ENCODE assay signal across 11 mouse cellular contexts in the genomic region with DNA sequence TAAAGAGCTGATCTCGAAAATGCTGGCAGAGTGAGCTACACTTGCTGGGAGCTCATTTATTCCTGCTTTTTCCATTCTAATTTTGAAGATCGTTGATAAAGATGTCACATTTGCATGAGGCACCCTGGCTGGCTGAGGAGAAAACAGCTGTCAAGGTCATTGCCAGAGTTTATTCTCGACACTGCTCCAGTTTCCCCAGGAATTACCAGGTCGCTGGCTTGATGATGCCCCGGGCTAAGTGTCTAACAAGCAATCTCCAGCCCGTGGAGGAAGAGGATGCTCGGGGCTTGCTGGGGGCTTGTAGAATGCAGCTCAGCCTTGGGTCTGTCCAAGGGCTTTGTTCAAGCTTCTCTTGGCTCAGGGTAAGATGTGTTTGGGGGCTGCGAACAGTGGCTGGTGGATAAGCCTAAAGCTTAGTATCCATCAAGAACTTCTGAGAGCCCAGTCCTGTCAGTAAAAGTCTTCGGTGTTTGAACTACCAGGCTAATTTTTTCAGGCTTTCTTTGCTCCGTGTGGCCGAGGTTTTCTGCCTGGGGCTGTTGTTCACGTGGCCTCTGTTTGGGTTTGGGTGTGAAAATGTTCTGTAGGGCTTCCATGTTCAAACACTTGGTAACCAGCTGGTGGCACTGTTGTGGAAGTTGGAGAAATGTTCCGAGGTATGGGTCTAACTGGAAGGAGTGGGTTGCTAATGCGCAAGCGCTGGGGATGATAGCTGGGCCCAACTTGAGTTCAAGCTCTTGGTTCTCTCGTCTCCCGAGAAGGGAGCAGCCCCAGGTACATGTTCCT. TPM values are rescaled to one million over a fixed set of nuclear protein-coding genes. Genes with fewer than 3 reads are reported as not detected.
DNase-seq lines count a peak whose midpoint lies in the region; ATAC-seq and TF ChIP-seq lines count a peak whose summit lies in the region.
"Had no signal": no experiment of that assay in that cellular context is flagged by ENCODE, and none has a peak within 500 bp of the region (broad histone marks: within the 10 kb centered on the region; RNA-seq: fewer than 3 reads in every experiment).

No protein-coding gene starts in this region.

- peak overlapping the region; percentile 2; the same call in 1 of the 2 replicates for H3K9ac ChIP-seq in heart, embryonic 13.5 days
- H3K9ac ChIP-seq in liver, postnatal 0 days (replicated peaks), result no peak overlapping the region
- H3K9ac ChIP-seq in hindbrain, postnatal 0 days (replicated peaks; ENCODE audit: low read length), result no peak overlapping the region
- H3K9ac ChIP-seq: limb, embryonic 13.5 days had no signal

- no peak overlapping the region for H3K4me3 ChIP-seq in heart, embryonic 13.5 days
- no peak overlapping the region for H3K4me3 ChIP-seq in liver, postnatal 0 days (ENCODE audit: low read depth, low read length)
- no peak overlapping the region for H3K4me3 ChIP-seq in hindbrain, postnatal 0 days (ENCODE audit: low read length)
- H3K4me3 ChIP-seq: embryonic facial prominence, embryonic 10.5 days; limb, embryonic 13.5 days had no signal

- no peaks in the 10 kb centered on the region for H3K27me3 ChIP-seq in heart, embryonic 13.5 days (replicated peaks)
- H3K27me3 ChIP-seq in liver, postnatal 0 days (ENCODE audit: insufficient read depth, low read length), result no peaks in the 10 kb centered on the region
- H3K27me3 ChIP-seq in hindbrain, postnatal 0 days (ENCODE audit: insufficient read depth, low read length), result no peaks in the 10 kb centered on the region
- H3K27me3 ChIP-seq: limb, embryonic 13.5 days had no signal

- H3K36me3 ChIP-seq in heart, embryonic 13.5 days, result no peaks in the 10 kb centered on the region
- no peaks in the 10 kb centered on the region for H3K36me3 ChIP-seq in liver, postnatal 0 days (replicated peaks; ENCODE audit: insufficient read depth, low read length)
- no peaks in the 10 kb centered on the region for H3K36me3 ChIP-seq in hindbrain, postnatal 0 days (ENCODE audit: insufficient read depth, low read length)
- H3K36me3 ChIP-seq: embryonic facial prominence, embryonic 10.5 days; limb, embryonic 13.5 days had no signal

- DNase-seq in heart, adult 9 months (ENCODE audit: low spot score in 2 of 2), result no peak
- DNase-seq in liver, postnatal 0 days, result no peak
- DNase-seq in liver, result no peak
- peak; percentile 61 for DNase-seq in brain, adult 2 months (ENCODE audit: low read depth, low spot score)
- peak; percentile 66 for DNase-seq in hindbrain, postnatal 0 days (ENCODE audit: low spot score)
- DNase-seq: right cerebral cortex, postnatal 25 days had no signal

- H3K4me2 ChIP-seq in heart, embryonic 13.5 days, result no peak overlapping the region
- no peak overlapping the region for H3K4me2 ChIP-seq in liver, postnatal 0 days (ENCODE audit: low read depth, low read length)
- peak overlapping the region; percentile 13; the same call in 1 of the 2 replicates for H3K4me2 ChIP-seq in hindbrain, postnatal 0 days (ENCODE audit: low read depth, low read length)
- H3K4me2 ChIP-seq: limb, embryonic 13.5 days had no signal

- peak; percentile 37 for TF ChIP-seq CTCF in liver, postnatal 0 days (IDR thresholded peaks at IDR 0.05; ENCODE audit: low read depth)
- TF ChIP-seq CTCF in hindbrain, postnatal 0 days (IDR thresholded peaks at IDR 0.05; ENCODE audit: low read depth), result peak; percentile 48

- no peaks in the 10 kb centered on the region for H3K9me3 ChIP-seq in heart, embryonic 13.5 days
- H3K9me3 ChIP-seq in liver, postnatal 0 days (ENCODE audit: low read length), result no peaks in the 10 kb centered on the region
- H3K9me3 ChIP-seq in hindbrain, postnatal 0 days (ENCODE audit: low read length), result no peaks in the 10 kb centered on the region
- H3K9me3 ChIP-seq: embryonic facial prominence, embryonic 10.5 days; limb, embryonic 13.5 days had no signal

- no peak for ATAC-seq in heart, embryonic 13.5 days (ENCODE audit: extremely low read depth, insufficient number of reproducible peaks, low FRiP score, low TSS enrichment)
- no peak for ATAC-seq in liver, postnatal 0 days
- no peak for ATAC-seq in hindbrain, postnatal 0 days
- no peak for ATAC-seq in activated CD4-positive, CD25-positive, alpha-beta regulatory T cell, adult 4 months

- 60% methylated on average over 17 of the region's 17 CpGs for WGBS in heart, embryonic 13.5 days
- WGBS in liver, postnatal 0 days (ENCODE audit: insufficient replicate concordance), result 74% methylated on average over 17 of the region's 17 CpGs
- WGBS in hindbrain, postnatal 0 days, result 56% methylated on average over 17 of the region's 17 CpGs

- peak overlapping the region; percentile 37 for H3K27ac ChIP-seq in heart, embryonic 13.5 days (replicated peaks)
- H3K27ac ChIP-seq in liver, postnatal 0 days (ENCODE audit: low read depth), result no peak overlapping the region
- no peak overlapping the region for H3K27ac ChIP-seq in hindbrain, postnatal 0 days
- H3K27ac ChIP-seq: embryonic facial prominence, embryonic 10.5 days; limb, embryonic 13.5 days had no signal

- no peak for TF ChIP-seq EP300 in liver, postnatal 0 days (IDR thresholded peaks at IDR 0.05; ENCODE audit: low read depth)

- peaks cover 36% of the 10 kb centered on the region for H3K4me1 ChIP-seq in heart, embryonic 13.5 days
- peaks cover 19% of the 10 kb centered on the region for H3K4me1 ChIP-seq in liver, postnatal 0 days (ENCODE audit: insufficient read depth)
- H3K4me1 ChIP-seq in hindbrain, postnatal 0 days (ENCODE audit: insufficient read depth, low read length), result peaks cover 11% of the 10 kb centered on the region; the same call in 1 of the 2 replicates

RNA-seq across cellular contexts. Expression of a gene that starts 44.2 kb away (rescaled TPM):
- 0.25 and 0.36 TPM in 2 replicates for polyA plus RNA-seq in heart, embryonic 13.5 days (2015; fragmentation: Nextera tagmentation; extraction: Ambion mirVana)
- polyA plus RNA-seq in liver, postnatal 0 days (2015; fragmentation: Nextera tagmentation; extraction: Ambion mirVana), result 0.05 TPM in 1 of 2 replicates, not detected in the other
- not detected in 2 replicates for total RNA-seq in hindbrain, postnatal 0 days (2014; rRNA removed)
- 0.14 and 0.30 TPM in 2 replicates for polyA plus RNA-seq in hindbrain, postnatal 0 days (2015; fragmentation: Nextera tagmentation; extraction: Ambion mirVana)
- under 1 TPM; 0.60 to 0.93 TPM for polyA plus RNA-seq in activated CD4-positive, CD25-positive, alpha-beta regulatory T cell, adult 4 months (2017; shearing (Covaris generic))
- total RNA-seq: layer of hippocampus, adult 18-20 months had no signal

Comparison
In these comparisons a context has a peak if more than half of its experiments do, and no peak if none do; other contexts are left out.
1. DNase-seq: peak in brain, adult 2 months (single experiment) and hindbrain, postnatal 0 days (single experiment); none in heart, adult 9 months (0 of 2), liver, postnatal 0 days (single experiment) and liver (single experiment).